Mouse (Mus musculus): ENCODE measurements around the gene Sema3g.

The Sema3g gene

DNA sequence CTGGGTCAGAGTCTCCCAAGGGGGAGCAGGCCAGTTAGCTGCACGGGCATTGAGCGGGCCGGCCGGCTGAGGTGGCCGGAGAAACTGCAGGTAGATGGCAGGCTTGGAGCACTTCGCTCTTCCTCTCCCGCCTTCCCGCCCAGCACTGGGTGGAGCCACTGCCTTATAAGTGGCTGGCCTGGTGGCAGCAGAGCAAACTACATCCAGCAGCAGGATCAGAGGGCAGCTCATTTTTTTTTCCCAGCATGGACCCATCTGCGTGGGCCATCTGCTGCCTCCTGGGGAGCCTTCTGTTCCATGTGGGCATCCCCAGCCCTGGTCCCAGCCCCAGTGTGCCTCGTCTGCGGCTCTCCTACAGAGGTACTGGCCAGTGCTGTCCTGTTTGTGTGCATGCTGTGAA is at the start of gene Sema3g:
Gene Sema3g, plus strand, starts transcription at position 195 of the 400 bp plus-strand sequence.
- no peak for DNase-seq (ENCODE audit: low spot score in 2 of 2)

- DNase-seq (ENCODE audit: low spot score in 2 of 2), result no peak
Observed at GRCm38 (mm10) chr14:31168425-31168824, 49.2 kb upstream of the Sema3g start, which contains the start of gene Stab1. Stab1 (minus strand) TSS chr14:31168641.

- DNase-seq (ENCODE audit: low spot score in 2 of 2), result no peak
Observed at GRCm38 (mm10) chr14:31169508-31169907, 48.2 kb upstream of the Sema3g start.

- no peak for DNase-seq (ENCODE audit: low spot score in 2 of 2)
Observed at GRCm38 (mm10) chr14:31170963-31171362, 46.7 kb upstream of the Sema3g start.

- DNase-seq (ENCODE audit: low spot score in 2 of 2), result no peak
Observed at GRCm38 (mm10) chr14:31171386-31171785, 46.3 kb upstream of the Sema3g start.

DNA sequence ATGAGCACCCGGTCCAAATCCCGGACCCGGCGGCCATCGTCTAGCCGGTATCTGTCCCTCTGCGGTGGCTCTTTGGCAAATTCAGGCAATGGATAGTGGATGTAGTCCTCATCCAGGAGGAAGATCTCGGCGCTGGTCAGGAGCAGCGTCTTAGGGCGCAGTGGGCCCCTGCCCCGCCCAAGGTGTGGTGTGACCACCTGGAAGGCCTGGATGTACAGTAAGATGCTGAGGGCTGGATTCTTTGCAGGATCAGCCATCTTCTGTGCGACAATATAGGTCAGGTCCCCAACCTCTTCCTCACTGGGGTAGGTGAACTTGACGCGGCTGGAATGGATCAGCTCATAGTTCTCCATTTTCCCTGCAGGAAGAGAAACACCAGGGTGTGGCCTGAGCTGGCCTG is 45.8 kb upstream of the Sema3g start:
- DNase-seq (ENCODE audit: low spot score in 2 of 2), result no peak

GRCm38 (mm10) chr14:31172781-31173455 is 44.7 kb upstream of the Sema3g start:
- no peak for DNase-seq (ENCODE audit: low spot score in 2 of 2)

- no peak for DNase-seq (ENCODE audit: low spot score in 2 of 2)
Observed at GRCm38 (mm10) chr14:31173537-31173936, 44.1 kb upstream of the Sema3g start.

DNA sequence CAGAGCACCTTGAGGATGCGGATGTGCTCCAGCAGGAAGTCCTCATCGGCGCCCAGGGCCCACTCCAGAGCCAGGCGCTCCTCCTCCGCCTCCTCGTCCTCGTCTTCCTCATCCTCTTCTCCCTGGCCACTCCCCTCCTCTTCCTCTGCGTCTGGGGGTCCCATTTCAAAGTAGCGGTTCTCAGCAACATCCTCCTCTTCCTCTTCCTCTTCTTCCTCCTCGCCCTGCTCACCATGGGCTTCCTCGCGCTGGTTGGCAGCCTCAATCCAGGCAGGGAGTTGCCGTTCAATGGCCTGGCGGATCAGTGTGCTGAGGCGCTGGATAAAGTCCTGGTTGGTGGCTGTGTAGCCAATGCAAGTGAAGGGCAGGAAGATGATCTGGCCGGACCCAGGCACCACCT is 40.4 kb upstream of the Sema3g start:
- DNase-seq (ENCODE audit: low spot score in 2 of 2), result no peak

DNA sequence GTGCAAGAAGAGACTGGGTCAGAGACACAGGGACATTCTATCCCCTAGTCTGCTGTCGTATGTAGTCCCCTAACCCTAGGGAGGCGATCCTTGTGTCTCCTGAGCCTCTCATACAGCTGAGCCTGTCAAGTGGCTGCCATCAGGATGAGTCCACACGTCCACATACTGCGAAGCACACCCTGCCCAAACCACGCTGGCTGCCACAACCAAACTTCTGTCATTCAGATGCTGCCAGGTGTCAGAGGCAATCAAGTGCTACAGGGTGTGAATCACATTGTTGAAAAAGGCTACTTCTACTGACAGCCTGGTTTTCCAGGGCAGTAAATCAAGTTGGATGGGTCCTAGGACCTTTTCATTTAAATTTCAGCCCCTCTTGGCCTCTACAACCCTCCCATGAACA is 39.9 kb upstream of the Sema3g start:
- DNase-seq (ENCODE audit: low spot score in 2 of 2), result no peak

GRCm38 (mm10) chr14:31179677-31180365 is 37.8 kb upstream of the Sema3g start:
- no peak for DNase-seq (ENCODE audit: low spot score in 2 of 2)

DNA sequence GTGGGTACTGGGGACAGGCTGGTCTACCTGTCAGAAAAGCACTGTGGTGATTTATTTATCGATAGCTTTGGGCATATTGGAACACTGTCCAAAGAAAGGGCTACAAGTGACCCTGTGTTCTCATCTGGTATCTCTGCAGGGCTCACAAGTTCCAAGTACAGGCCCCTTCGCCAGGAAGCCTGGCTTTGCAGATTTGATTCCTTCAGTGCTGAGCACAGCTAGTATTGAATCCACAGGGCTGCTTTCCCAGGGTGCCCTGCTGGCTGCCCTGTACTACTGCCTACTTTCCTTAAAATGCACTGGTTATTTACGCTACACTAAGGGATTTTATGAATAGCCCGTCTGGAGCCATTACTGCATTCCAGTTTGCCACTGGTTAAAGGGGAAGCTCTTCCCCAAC is 36.1 kb upstream of the Sema3g start:
- DNase-seq (ENCODE audit: low spot score in 2 of 2), result no peak

GRCm38 (mm10) chr14:31182786-31183290 is 34.8 kb upstream of the Sema3g start:
- no peak for DNase-seq (ENCODE audit: low spot score in 2 of 2)

GRCm38 (mm10) chr14:31183541-31183940 is 34.1 kb upstream of the Sema3g start:
- no peak for DNase-seq (ENCODE audit: low spot score in 2 of 2)

DNA sequence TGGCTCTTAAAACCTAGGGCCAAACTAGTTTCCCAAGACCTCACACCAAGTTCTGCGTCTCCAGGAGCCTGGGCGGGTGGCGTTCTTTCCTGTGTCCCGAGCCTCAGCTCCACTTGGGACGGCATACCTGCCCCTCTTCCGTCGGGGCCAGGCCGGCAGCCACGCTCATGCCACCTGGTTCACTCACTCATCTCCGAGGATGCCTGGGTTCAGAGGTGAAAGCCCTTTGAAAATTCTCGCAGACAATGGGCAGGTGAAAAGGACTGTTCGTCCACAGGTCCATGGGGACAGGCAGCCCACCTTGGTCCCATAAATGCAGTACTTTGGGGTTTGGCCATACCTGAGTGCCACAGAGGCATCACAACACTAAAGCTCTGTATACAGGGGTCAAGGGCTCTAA is 33.5 kb upstream of the Sema3g start:
- DNase-seq (ENCODE audit: low spot score in 2 of 2), result no peak

GRCm38 (mm10) chr14:31186656-31187055 is 31.0 kb upstream of the Sema3g start:
- no peak for DNase-seq (ENCODE audit: low spot score in 2 of 2)

DNA sequence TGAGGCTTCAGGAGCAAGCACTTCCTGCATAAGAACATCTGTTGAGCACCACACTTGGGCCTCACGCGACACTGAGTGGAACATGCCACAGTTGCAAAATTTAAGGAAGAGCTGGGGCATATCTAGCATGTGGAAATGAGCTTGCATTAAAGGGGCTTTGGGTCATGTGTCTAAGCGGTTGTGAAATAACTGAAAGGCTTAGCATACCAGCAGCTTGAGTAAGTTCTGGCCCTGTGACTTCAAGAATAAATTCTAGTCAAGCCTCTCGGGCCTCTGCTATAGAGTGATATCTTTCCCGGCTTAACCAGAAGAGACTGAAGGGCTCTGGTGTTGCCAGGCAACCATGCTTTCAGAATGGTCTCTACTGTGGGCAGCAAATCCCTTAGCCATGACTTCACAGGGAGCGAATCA is 28.9 kb upstream of the Sema3g start:
- no peak for DNase-seq (ENCODE audit: low spot score in 2 of 2)

GRCm38 (mm10) chr14:31189348-31189747 is 28.3 kb upstream of the Sema3g start:
- no peak for DNase-seq (ENCODE audit: low spot score in 2 of 2)

DNA sequence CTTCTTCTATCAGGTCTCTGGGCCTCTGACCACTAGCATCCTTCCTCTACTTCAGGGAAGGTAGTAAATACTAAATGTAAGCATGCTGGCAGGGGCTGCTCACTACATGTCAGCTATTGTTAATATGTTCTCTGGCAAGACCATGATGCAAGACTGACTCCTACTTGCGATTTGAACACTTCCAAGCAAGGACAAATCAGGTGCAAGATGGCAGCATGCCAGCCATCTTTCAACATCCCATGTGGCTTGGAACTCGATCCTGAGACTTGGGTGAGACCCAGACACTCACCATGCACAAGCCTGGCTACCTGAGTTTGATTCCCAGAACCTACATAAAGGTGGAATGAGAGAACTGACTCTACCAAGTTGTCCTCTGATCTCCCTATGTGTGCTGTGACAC is 25.7 kb upstream of the Sema3g start:
- DNase-seq (ENCODE audit: low spot score in 2 of 2), result no peak

DNA sequence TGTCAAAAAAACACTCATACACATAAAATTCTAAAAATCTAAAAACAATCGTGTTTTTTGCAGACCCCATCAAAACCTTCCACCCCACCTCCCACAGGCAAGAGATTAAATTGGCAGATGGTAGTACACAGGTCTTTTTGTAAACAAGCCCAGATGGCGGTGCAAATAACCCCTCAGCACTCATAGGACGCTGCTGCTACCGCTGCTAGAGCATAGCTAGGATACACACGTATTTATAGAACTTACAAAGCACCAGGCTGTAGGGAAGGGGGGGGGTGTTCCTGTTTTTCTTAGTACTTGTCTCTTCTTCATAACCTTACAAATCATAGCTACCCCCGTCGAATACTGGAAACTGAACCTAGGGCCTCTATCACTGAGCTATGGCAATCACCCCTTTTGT is 23.9 kb upstream of the Sema3g start:
- DNase-seq (ENCODE audit: low spot score in 2 of 2), result no peak

DNA sequence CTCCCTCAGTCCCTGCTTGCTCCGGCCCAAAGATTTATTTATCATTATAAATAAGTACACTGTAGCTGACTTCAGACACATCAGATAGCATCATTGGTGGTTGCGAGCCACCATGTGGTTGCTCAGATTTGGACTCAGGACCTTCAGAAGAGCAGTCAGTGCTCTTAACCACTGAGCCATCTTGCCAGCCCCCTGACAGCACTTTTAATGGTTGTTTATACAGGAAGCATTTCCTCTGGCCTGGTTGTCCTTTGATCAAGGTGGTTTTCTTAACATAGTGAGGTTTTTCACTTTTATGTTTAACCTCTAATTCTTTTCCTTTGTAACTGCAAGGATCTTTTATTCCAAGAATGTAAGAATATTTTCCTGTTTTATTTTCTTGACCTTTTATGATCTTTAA is 23.2 kb upstream of the Sema3g start:
- DNase-seq (ENCODE audit: low spot score in 2 of 2), result no peak

GRCm38 (mm10) chr14:31194891-31195513 is 22.7 kb upstream of the Sema3g start:
- DNase-seq (ENCODE audit: low spot score in 2 of 2), result no peak

GRCm38 (mm10) chr14:31195521-31195920 is 22.1 kb upstream of the Sema3g start:
- DNase-seq (ENCODE audit: low spot score in 2 of 2), result no peak
